Mouse (Mus musculus): ENCODE data around the gene Hoxd12. TPM values are rescaled to one million over a fixed set of nuclear protein-coding genes. Genes with fewer than 3 reads are reported as not detected.

Hoxd12 gene
- polyA plus RNA-seq, 1 experiment from 2014 or later, result 0.49 TPM

DNA sequence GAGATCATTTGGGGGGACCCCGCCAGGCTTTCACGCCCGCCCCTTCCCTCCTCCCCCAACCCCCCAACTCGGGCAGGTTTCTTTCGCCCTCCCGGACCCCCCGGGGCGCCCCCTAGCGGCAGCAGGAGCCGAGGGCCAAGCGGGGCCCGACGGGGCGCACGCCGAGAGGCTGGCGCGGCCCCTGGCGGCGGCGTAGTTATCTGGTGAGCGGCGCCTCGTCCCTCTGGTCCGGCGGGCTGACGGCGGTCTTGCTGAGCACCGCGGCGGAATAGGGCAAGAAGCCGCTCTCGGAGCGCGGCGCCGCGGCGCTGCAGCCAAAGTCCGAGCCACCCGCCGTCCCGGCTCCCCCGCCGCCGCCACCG is 19.4 kb upstream of the Hoxd12 start:
- Histone ChIP-seq H3K4me2 (peak overlapping the region; percentile 63), H3K36me3 (ENCODE audit: control insufficient read depth, insufficient read depth, low read length) (no peaks in the 10 kb centered on the region), H3K4me1 (replicated peaks; ENCODE audit: control insufficient read depth, insufficient read depth, low read length) (peaks cover 6% of the 10 kb centered on the region; the same call in 1 of the 2 replicates), H3K9me3 (ENCODE audit: control insufficient read depth, low read length) (no peaks in the 10 kb centered on the region), H3K4me3 (ENCODE audit: low read depth, low read length) (peak overlapping the region; percentile 46), H3K27me3 (replicated peaks; ENCODE audit: control insufficient read depth, insufficient read depth, low read length) (peaks cover 91% of the 10 kb centered on the region), H3K9ac (ENCODE audit: low read depth, low read length) (no peak overlapping the region), H3K27ac (ENCODE audit: low read depth, low read length) (no peak overlapping the region)
- 3% methylated on average over 40 of the region's 47 CpGs for WGBS
- no peak for DNase-seq (ENCODE audit: low spot score)
- no peak for ATAC-seq (replicated peaks; ENCODE audit: low FRiP score)

DNA sequence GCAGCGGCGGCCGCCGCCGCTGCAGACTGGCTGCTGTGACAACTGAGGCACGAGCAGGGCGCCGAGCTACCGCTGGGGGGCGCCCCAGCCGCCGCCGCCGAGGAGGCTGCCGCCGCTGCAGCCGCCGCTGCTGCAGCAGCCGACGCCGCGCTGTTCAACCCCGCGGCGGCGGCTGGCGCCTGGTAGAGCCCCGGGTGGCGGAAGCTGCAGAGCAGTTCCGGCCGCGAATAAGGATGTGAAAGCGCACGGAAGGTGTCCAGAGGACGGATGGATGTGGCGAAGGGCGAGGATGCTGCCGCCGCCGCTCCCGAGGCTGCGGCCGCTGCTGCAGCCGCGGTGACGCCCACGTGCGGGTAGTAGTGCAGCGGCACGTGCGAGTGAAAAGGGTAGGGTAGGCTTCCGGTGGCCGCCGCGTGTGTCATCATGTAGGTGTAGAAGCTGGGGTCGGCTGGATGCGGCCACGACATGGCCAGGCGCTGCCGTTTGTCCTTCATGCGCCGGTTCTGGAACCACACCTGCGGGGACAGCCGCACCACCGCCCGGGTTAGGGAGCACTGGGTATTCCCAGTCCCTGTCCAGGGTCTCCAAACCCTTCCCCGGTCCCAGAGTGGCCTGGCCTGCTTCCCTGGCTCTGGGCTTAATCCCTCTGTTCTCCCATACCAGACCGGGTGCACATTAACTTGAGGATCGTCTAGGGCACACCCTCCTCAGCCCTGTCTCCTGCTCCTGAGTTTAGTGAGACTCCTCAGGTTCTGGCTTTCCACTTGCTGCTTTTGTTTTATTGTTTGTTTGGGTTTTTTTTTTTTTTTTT is 18.8 kb upstream of the Hoxd12 start:
- peaks cover 91% of the 10 kb centered on the region for H3K27me3 ChIP-seq (replicated peaks; ENCODE audit: control insufficient read depth, insufficient read depth, low read length)
- H3K9me3 ChIP-seq (ENCODE audit: control insufficient read depth, low read length), result no peaks in the 10 kb centered on the region
- DNase-seq (ENCODE audit: low spot score), result peak; percentile 48
- peak overlapping the region; percentile 46 for H3K4me3 ChIP-seq (ENCODE audit: low read depth, low read length)
- H3K36me3 ChIP-seq (ENCODE audit: control insufficient read depth, insufficient read depth, low read length), result no peaks in the 10 kb centered on the region
- H3K4me2 ChIP-seq, result peak overlapping the region; percentile 63
- peaks cover 6% of the 10 kb centered on the region; the same call in 1 of the 2 replicates for H3K4me1 ChIP-seq (replicated peaks; ENCODE audit: control insufficient read depth, insufficient read depth, low read length)
- H3K9ac ChIP-seq (ENCODE audit: low read depth, low read length), result no peak overlapping the region
- no peak for ATAC-seq (replicated peaks; ENCODE audit: low FRiP score)
- WGBS, result 1% methylated on average over 68 of the region's 69 CpGs
- no peak overlapping the region for H3K27ac ChIP-seq (ENCODE audit: low read depth, low read length)

DNA sequence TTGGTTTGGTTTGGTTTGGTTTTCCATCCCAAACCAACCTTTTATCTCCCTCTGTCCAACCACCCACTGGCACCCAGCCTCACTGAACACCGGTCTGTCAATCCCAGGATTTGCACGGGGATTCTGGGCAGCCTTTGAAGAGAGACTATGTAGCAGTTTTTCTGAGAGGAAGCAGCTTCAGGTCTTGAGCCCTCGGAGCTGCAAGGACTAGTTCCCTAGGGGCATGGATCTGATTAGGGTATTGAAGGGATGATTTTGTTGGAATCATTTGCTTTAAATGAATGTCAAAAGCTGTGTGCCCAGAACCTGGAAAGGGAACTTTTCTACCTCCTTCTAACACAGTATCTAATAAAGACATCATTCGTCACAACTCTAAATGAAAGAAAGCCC is 18.2 kb upstream of the Hoxd12 start:
- peaks cover 91% of the 10 kb centered on the region for H3K27me3 ChIP-seq (replicated peaks; ENCODE audit: control insufficient read depth, insufficient read depth, low read length)
- H3K9ac ChIP-seq (ENCODE audit: low read depth, low read length), result no peak overlapping the region
- ATAC-seq (replicated peaks; ENCODE audit: low FRiP score) (no peak), DNase-seq (ENCODE audit: low spot score) (no peak)
- no peak overlapping the region for H3K27ac ChIP-seq (ENCODE audit: low read depth, low read length)
- no peaks in the 10 kb centered on the region for H3K36me3 ChIP-seq (ENCODE audit: control insufficient read depth, insufficient read depth, low read length)
- H3K4me1 ChIP-seq (replicated peaks; ENCODE audit: control insufficient read depth, insufficient read depth, low read length), result peaks cover 6% of the 10 kb centered on the region; the same call in 1 of the 2 replicates
- H3K4me3 ChIP-seq (ENCODE audit: low read depth, low read length), result no peak overlapping the region
- H3K4me2 ChIP-seq, result no peak overlapping the region
- WGBS, result 5% methylated on average over 4 of the region's 4 CpGs
- H3K9me3 ChIP-seq (ENCODE audit: control insufficient read depth, low read length), result no peaks in the 10 kb centered on the region

DNA sequence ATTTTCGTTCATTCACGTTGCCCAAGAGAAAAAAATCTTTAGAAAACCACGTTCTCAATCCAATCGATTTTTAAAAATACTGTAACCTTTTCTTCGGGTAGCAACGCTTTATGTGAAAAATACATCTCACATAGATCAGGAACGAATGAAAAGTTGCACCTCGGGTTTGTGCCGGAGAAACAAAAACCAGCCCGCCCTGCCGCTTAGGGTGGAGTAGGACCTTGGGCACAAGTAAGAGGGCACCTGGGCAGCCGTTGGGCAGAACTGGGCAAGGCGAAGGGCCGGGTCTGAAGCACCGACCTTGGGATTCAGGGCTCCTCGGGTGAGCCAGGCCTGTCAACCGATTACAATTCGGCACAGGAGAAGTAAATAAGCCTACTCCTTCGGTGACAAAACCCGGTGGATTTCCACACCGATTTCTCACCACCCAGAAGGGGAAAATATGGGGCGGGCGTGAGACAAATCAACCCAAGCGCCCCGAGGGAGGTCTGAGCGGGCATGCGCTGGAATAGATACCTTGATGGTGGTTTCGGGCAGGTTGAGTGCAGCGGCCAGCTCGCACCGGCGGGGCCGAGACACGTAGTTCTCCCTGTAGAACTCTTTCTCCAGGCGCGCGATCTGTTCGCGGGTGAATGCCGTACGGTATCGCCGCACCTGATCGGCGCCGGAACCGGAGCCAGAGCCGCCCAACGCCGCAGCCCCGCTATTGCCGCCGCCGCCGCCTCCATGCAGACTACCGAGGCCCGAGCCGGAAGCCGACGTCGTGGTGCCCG is 17.4 kb upstream of the Hoxd12 start:
- ATAC-seq (replicated peaks; ENCODE audit: low FRiP score) (no peak), DNase-seq (ENCODE audit: low spot score) (peak; percentile 56)
- Histone ChIP-seq H3K4me1 (replicated peaks; ENCODE audit: control insufficient read depth, insufficient read depth, low read length) (peaks cover 6% of the 10 kb centered on the region; the same call in 1 of the 2 replicates), H3K27ac (ENCODE audit: low read depth, low read length) (no peak overlapping the region), H3K27me3 (replicated peaks; ENCODE audit: control insufficient read depth, insufficient read depth, low read length) (peaks cover 91% of the 10 kb centered on the region), H3K4me3 (ENCODE audit: low read depth, low read length) (peak overlapping the region; percentile 25), H3K36me3 (ENCODE audit: control insufficient read depth, insufficient read depth, low read length) (no peaks in the 10 kb centered on the region), H3K9me3 (ENCODE audit: control insufficient read depth, low read length) (no peaks in the 10 kb centered on the region), H3K9ac (ENCODE audit: low read depth, low read length) (no peak overlapping the region), H3K4me2 (peak overlapping the region; percentile 28; the same call in 1 of the 2 replicates)
- WGBS, result 3% methylated on average over 62 of the region's 62 CpGs

DNA sequence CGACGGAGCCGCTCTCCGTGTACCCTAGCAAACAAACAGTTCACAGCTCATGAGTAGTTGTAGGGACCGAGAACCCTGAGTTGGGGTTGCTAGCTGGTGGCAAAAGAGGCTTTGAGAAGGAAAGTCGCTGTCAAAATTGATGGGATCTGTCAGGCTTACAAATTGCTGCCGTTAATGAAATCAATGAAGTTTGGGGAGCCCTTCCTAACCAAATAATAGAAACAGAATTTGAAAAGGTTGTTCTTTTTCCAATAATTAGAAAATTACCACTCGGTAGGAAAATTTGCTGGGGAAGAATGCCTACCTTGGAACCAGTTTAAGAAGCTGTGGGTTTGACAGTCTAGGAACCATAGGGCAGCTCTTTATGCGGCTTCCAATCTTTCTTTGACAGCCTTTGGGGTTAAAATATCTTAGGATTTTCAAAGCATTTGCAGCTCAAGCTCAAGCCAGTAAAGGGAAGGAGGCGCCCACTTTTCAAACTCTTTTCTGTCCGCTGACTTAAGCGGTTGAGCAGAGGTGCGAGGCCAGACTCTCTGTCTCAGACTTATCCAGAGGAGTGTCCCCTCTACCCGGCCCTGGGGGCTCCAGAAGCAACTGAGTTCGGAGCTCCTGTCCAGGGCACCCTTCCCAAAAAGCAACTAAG is 16.7 kb upstream of the Hoxd12 start:
- peak overlapping the region; percentile 25 for H3K4me3 ChIP-seq (ENCODE audit: low read depth, low read length)
- peaks cover 6% of the 10 kb centered on the region; the same call in 1 of the 2 replicates for H3K4me1 ChIP-seq (replicated peaks; ENCODE audit: control insufficient read depth, insufficient read depth, low read length)
- ATAC-seq (replicated peaks; ENCODE audit: low FRiP score), result no peak
- H3K9me3 ChIP-seq (ENCODE audit: control insufficient read depth, low read length), result no peaks in the 10 kb centered on the region
- DNase-seq (ENCODE audit: low spot score), result no peak
- peak overlapping the region; percentile 28; the same call in 1 of the 2 replicates for H3K4me2 ChIP-seq
- peaks cover 95% of the 10 kb centered on the region for H3K27me3 ChIP-seq (replicated peaks; ENCODE audit: control insufficient read depth, insufficient read depth, low read length)
- H3K36me3 ChIP-seq (ENCODE audit: control insufficient read depth, insufficient read depth, low read length), result no peaks in the 10 kb centered on the region
- H3K9ac ChIP-seq (ENCODE audit: low read depth, low read length), result no peak overlapping the region
- 2% methylated on average over 15 of the region's 15 CpGs for WGBS
- H3K27ac ChIP-seq (ENCODE audit: low read depth, low read length), result no peak overlapping the region

DNA sequence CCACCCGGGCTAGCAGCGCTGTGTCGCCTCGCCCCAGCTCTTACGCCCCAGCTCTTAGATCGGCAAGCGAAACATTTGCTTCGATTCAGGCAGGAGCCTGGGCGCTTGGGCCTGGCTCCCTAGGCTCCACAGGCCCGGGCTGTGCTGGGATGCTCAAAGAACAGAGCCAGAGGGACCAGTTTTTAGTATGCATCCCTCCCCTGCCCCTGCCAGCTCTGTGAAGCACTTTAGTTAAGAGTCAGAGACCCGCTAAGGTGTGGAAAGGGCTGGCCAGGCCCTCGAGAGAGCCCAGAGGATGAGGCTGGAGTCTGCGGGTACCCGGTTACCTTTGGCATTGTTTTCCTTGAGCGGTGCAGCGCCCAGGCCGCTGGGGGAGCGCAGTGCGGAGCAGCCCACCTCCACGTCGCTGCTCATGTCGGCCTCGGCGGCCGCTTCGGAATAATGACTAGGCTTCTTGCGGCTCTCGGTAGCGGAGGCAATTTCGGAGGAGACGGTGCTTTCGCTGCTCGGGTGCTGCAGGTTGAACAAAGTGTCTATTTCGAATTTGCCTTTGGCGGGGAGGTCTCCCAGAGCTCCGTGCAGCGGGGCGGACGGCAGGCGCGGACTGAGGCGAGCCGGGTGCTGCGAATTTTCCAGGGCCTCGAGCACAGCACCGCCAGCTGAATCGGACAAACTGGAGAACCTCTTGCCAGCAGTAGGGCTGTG is 16.0 kb upstream of the Hoxd12 start:
- WGBS, result 1% methylated on average over 47 of the region's 47 CpGs
- no peaks in the 10 kb centered on the region for H3K9me3 ChIP-seq (ENCODE audit: control insufficient read depth, low read length)
- H3K27ac ChIP-seq (ENCODE audit: low read depth, low read length), result no peak overlapping the region
- H3K4me1 ChIP-seq (replicated peaks; ENCODE audit: control insufficient read depth, insufficient read depth, low read length), result peaks cover 6% of the 10 kb centered on the region; the same call in 1 of the 2 replicates
- H3K36me3 ChIP-seq (ENCODE audit: control insufficient read depth, insufficient read depth, low read length), result no peaks in the 10 kb centered on the region
- H3K9ac ChIP-seq (ENCODE audit: low read depth, low read length), result no peak overlapping the region
- no peak overlapping the region for H3K4me3 ChIP-seq (ENCODE audit: low read depth, low read length)
- peaks cover 99% of the 10 kb centered on the region for H3K27me3 ChIP-seq (replicated peaks; ENCODE audit: control insufficient read depth, insufficient read depth, low read length)
- ATAC-seq (replicated peaks; ENCODE audit: low FRiP score), result no peak
- H3K4me2 ChIP-seq, result no peak overlapping the region
- DNase-seq (ENCODE audit: low spot score), result peak; percentile 59

DNA sequence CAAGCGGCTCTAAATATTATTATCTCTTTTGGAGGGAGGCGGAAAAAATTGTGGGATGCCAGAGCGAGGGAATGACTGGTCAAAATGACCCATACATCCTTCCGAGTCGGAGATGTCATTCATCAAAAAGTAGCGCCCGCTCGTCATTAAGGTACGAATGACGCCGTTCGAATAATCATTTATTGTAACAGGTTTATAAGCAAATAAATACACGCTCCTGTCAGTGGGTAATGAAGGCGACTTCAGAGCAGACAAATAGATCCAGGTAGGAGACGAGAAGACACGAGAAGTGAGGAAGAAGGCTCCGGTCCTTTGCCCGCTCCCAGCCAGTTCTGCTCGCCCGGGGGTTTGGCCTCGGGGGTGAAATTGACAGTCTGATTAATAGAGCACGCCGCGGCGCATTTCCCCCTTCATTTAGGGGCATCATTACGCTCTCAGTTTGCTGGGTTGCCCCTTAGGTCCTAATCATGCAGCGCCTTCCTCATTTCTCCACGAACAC is 15.3 kb upstream of the Hoxd12 start, which contains the start of gene Evx2:
Evx2 (minus strand) TSS at position 51 of the 499 bp plus-strand sequence.
- Histone ChIP-seq H3K27me3 (replicated peaks; ENCODE audit: control insufficient read depth, insufficient read depth, low read length) (peaks cover 99% of the 10 kb centered on the region), H3K9me3 (ENCODE audit: control insufficient read depth, low read length) (no peaks in the 10 kb centered on the region), H3K4me3 (ENCODE audit: low read depth, low read length) (no peak within 1 kb of the TSS), H3K4me1 (replicated peaks; ENCODE audit: control insufficient read depth, insufficient read depth, low read length) (peaks cover 6% of the 10 kb centered on the region; the same call in 1 of the 2 replicates), H3K36me3 (ENCODE audit: control insufficient read depth, insufficient read depth, low read length) (no peaks in the 10 kb centered on the region), H3K4me2 (no peak within 1 kb of the TSS), H3K9ac (ENCODE audit: low read depth, low read length) (no peak within 1 kb of the TSS), H3K27ac (ENCODE audit: low read depth, low read length) (no peak within 1 kb of the TSS)
- 2% methylated on average over 28 of the region's 28 CpGs for WGBS
- no peak for ATAC-seq (replicated peaks; ENCODE audit: low FRiP score)
- DNase-seq (ENCODE audit: low spot score), result no peak

All from liver, embryonic 11.5 days (tissue).